Mouse (Mus musculus): ENCODE data around the gene Cdc42ep2.
"Not testable (repeated sequence)": the region's sequence is repeated elsewhere in the genome, so short reads cannot be mapped to it uniquely, and the experiment has no call there.

The Cdc42ep2 gene

DNA sequence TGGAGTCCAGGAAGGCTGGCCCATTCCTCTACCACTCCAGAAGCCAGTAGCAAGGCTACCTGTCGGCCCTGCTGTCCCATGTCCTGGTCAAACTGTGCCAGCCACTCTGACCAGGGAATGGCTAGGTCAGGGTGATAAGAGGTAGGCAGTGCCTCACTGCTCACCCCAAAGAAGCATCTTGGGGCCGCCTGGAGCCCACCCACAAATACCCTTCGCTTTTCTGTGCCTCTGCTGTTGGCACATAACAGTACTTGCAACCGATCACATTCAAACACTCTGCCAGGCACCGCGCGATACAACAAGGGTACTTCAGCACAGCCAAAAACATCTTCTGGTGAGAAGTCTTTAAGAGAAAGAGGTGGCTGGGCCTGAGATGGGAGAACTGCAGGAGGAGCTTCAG lies 32.4 kb downstream of the Cdc42ep2 start:
- Histone ChIP-seq H3K9me3 (ENCODE audit: low read length) (no peaks in the 10 kb centered on the region), H3K27me3 (ENCODE audit: insufficient read depth, low read length) (peaks cover 13% of the 10 kb centered on the region), H3K36me3 (ENCODE audit: insufficient read depth, low read length) (peaks cover 28% of the 10 kb centered on the region), H3K4me1 (replicated peaks; ENCODE audit: low read depth, low read length) (peaks cover 28% of the 10 kb centered on the region), H3K4me3 (replicated peaks; ENCODE audit: low read length) (peak overlapping the region; percentile 77; the same call in 1 of the 2 replicates)
- TF ChIP-seq POU5F1 (IDR thresholded peaks at IDR 0.05; ENCODE audit: borderline replicate concordance, low read length) (no peak), NANOG (IDR thresholded peaks at IDR 0.05; ENCODE audit: borderline replicate concordance, low read length) (no peak), CTCF (conservative IDR thresholded peaks at IDR 0.05; ENCODE audit: low read length) (no peak)

DNA sequence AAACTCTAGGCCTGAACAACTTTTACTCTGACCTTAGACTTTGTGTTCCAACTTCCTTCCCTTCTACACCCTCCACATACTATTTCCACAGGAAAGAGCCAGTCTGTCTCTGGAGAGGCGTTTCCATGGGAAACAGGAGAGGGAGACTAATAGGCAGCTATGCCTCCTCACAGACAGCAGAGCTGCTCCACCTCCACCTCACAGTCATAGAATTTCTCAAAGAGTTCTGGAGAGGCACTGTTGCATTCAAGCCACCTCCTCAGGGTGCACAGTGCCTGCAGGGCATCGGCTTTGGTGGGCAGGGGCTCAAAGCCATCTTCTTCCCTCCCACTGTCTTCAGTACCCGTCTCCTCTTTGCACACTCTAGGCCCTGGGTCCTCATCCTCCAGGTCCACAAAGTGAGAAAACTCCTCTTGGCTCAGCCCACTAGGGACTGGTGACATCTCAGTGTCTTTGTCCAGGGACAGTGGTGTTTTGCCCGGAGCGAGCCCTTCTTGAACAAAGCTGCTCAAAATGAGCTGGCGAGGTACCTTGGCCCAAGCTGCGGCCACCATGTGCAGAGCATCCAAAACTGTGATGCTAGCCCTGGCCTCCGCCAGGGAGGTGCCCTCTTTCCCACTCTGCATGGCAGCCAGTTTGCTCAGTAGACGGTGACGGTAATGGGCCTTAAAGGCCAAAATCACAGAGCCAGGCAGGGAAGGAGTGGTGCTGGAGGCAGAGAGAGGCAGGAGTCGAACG lies 32.9 kb downstream of the Cdc42ep2 start:
- Histone ChIP-seq H3K4me1 (replicated peaks; ENCODE audit: low read depth, low read length) (peaks cover 28% of the 10 kb centered on the region), H3K4me3 (replicated peaks; ENCODE audit: low read length) (no peak overlapping the region; the same call in 1 of the 2 replicates), H3K27me3 (ENCODE audit: insufficient read depth, low read length) (peaks cover 13% of the 10 kb centered on the region), H3K36me3 (ENCODE audit: insufficient read depth, low read length) (peaks cover 22% of the 10 kb centered on the region), H3K9me3 (ENCODE audit: low read length) (no peaks in the 10 kb centered on the region)
- TF ChIP-seq NANOG (IDR thresholded peaks at IDR 0.05; ENCODE audit: borderline replicate concordance, low read length) = no peak
- TF ChIP-seq CTCF (conservative IDR thresholded peaks at IDR 0.05; ENCODE audit: low read length) = no peak
- no peak for TF ChIP-seq POU5F1 (IDR thresholded peaks at IDR 0.05; ENCODE audit: borderline replicate concordance, low read length)

DNA sequence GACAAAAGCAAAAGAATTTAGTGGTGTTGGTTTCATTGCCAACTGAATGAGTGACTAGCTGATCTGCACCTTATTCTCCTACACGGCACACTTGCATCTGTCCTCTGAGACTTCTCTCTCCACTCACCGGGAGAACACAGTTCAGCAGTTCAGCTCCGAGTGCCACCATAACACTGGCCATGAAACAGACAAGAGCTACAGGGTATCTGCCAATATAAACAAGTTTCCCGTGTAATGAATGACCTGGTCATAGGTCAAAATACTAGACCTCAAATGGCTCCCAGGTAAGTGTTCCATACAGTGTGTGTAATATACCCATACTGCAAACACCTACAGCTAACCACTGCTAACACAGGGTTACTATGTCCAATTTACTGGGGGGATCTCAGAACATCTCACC lies 35.4 kb downstream of the Cdc42ep2 start:
- Histone ChIP-seq H3K4me3 (replicated peaks; ENCODE audit: low read length) (no peak overlapping the region), H3K36me3 (ENCODE audit: insufficient read depth, low read length) (peaks cover 9% of the 10 kb centered on the region), H3K9me3 (ENCODE audit: low read length) (no peaks in the 10 kb centered on the region), H3K4me1 (replicated peaks; ENCODE audit: low read depth, low read length) (peaks cover 32% of the 10 kb centered on the region), H3K27me3 (ENCODE audit: insufficient read depth, low read length) (peaks cover 13% of the 10 kb centered on the region)
- TF ChIP-seq NANOG (IDR thresholded peaks at IDR 0.05; ENCODE audit: borderline replicate concordance, low read length) = no peak
- TF ChIP-seq CTCF (conservative IDR thresholded peaks at IDR 0.05; ENCODE audit: low read length) = no peak
- no peak for TF ChIP-seq POU5F1 (IDR thresholded peaks at IDR 0.05; ENCODE audit: borderline replicate concordance, low read length)

DNA sequence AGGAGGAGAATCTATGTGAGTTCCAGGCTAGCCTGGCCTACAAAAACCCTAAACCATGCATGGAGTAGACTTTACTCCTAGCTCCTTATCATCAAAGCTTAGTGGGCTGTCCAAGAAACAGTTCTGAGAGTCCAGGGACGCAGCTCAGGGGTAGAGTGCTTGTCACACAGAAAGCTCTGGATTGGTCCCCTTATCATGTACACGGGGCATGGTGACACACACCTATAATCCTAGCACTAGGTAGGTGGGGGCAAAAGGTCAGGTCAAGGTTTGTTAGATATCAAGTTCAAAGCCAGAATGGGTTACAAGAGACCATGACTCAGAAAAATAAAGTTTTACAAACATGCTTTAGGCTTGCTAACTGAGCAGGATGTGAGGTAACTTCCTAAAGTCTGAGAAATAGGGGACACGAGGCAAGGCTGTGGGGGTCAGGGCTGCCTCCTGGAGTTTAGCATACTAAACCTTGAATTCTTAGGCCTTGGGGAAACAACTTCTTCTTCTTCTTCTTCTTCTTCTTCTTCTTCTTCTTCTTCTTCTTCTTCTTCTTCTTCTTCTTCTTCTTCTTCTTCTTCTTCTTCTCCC lies 37.3 kb downstream of the Cdc42ep2 start:
- TF ChIP-seq POU5F1 (IDR thresholded peaks at IDR 0.05; ENCODE audit: borderline replicate concordance, low read length) (no peak), NANOG (IDR thresholded peaks at IDR 0.05; ENCODE audit: borderline replicate concordance, low read length) (no peak), CTCF (conservative IDR thresholded peaks at IDR 0.05; ENCODE audit: low read length) (no peak)
- Histone ChIP-seq H3K9me3 (ENCODE audit: low read length) (no peaks in the 10 kb centered on the region), H3K27me3 (ENCODE audit: insufficient read depth, low read length) (peaks cover under 1% of the 10 kb centered on the region; the same call in 1 of the 2 replicates), H3K36me3 (ENCODE audit: insufficient read depth, low read length) (peaks cover 9% of the 10 kb centered on the region), H3K4me3 (replicated peaks; ENCODE audit: low read length) (no peak overlapping the region), H3K4me1 (replicated peaks; ENCODE audit: low read depth, low read length) (peaks cover 29% of the 10 kb centered on the region)

DNA sequence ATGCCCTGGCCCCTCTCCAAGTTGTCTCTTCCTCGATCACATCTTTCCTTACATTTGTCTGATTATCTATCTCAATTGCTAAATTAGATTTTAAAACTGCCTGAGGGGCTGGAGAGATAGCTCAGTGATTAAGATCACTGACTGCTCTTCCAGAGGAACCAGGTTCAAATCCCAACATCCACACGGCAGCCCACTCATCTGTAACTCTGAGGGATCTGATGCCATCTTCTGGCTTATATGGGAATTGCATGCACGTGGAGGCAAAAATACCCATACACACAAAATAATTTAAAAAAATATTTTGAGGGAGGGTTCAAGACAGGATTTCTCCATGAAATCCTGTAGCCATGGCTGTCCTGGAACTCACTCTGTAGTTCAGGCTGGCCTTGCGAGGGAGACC lies 38.8 kb downstream of the Cdc42ep2 start:
- Histone ChIP-seq H3K4me3 (replicated peaks; ENCODE audit: low read length) (no peak overlapping the region), H3K36me3 (ENCODE audit: insufficient read depth, low read length) (no peaks in the 10 kb centered on the region), H3K27me3 (ENCODE audit: insufficient read depth, low read length) (no peaks in the 10 kb centered on the region), H3K9me3 (ENCODE audit: low read length) (no peaks in the 10 kb centered on the region), H3K4me1 (replicated peaks; ENCODE audit: low read depth, low read length) (peaks cover 20% of the 10 kb centered on the region)
- TF ChIP-seq CTCF (conservative IDR thresholded peaks at IDR 0.05; ENCODE audit: low read length) = peak; percentile 92
- no peak for TF ChIP-seq POU5F1 (IDR thresholded peaks at IDR 0.05; ENCODE audit: borderline replicate concordance, low read length)
- no peak for TF ChIP-seq NANOG (IDR thresholded peaks at IDR 0.05; ENCODE audit: borderline replicate concordance, low read length)

DNA sequence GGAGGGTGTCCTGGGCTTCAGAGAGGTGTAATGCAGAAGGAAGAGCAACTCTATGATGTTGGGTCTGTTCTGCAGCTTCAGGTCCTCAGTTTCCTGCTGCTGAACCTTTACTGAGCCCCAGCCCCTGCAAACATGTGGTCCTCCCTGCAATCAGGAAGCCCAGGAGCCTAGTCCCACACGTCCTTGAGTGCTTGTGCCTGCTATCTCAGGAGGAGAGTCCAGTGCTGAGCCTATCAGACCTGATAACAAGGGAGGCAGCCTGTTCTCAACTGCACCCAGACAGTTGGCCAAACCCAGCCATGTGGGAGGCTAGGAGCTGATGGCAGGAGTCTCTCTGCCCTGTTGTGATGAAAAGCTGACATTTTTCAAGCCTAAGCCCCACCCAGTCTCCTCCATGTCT lies 40.7 kb downstream of the Cdc42ep2 start:
- no peaks in the 10 kb centered on the region for H3K27me3 ChIP-seq (ENCODE audit: insufficient read depth, low read length)
- TF ChIP-seq NANOG (IDR thresholded peaks at IDR 0.05; ENCODE audit: borderline replicate concordance, low read length) (no peak), CTCF (conservative IDR thresholded peaks at IDR 0.05; ENCODE audit: low read length) (no peak), POU5F1 (IDR thresholded peaks at IDR 0.05; ENCODE audit: borderline replicate concordance, low read length) (no peak)
- H3K9me3 ChIP-seq (ENCODE audit: low read length) = no peaks in the 10 kb centered on the region
- no peaks in the 10 kb centered on the region for H3K36me3 ChIP-seq (ENCODE audit: insufficient read depth, low read length)
- H3K4me1 ChIP-seq (replicated peaks; ENCODE audit: low read depth, low read length) = peaks cover 28% of the 10 kb centered on the region
- H3K4me3 ChIP-seq (replicated peaks; ENCODE audit: low read length) = no peak overlapping the region

DNA sequence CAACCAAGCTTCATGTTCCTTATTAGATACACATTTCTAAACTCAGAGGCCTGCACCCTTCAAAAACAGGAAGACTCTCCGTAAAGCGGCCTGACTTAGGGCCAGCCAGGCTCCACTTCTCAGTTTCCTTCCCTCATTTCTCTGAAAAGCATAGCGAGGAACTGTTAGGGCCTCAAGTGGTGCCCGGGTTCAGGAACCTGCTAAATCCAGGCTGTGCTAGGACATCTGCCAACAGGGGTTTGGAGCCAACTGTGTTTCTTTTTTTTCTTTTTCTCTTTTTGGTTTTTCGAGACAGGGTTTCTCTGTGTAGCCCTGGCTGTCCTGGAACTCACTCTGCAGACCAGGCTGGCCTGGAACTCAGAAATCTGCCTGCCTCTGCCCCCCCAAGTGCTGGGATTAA lies 42.5 kb downstream of the Cdc42ep2 start:
- H3K9me3 ChIP-seq (ENCODE audit: low read length); H3K27me3 ChIP-seq (ENCODE audit: insufficient read depth, low read length); H3K4me3 ChIP-seq (replicated peaks; ENCODE audit: low read length); H3K36me3 ChIP-seq (ENCODE audit: insufficient read depth, low read length): not testable (repeated sequence)
- peaks cover 46% of the 10 kb centered on the region for H3K4me1 ChIP-seq (replicated peaks; ENCODE audit: low read depth, low read length)

DNA sequence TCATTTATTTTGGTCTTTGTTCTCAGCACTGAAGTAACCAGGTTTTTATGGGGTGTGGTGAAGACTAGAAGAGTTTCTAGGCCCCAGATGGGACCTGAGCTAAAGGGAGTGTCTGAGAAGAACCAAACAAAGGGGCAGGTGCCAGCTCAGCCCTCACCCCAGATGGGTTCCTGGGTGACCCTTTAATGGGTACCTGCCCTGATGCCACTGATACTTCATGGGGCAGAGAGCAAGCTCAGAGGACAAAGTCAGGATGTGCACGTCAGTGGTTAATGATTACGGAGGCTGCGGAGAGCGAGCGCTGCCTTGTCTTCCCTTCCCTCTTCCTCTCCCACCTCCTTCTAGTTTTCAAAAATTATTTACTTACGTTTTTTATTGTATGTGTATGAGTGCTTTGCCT lies 43.5 kb downstream of the Cdc42ep2 start:
- no peaks in the 10 kb centered on the region for H3K9me3 ChIP-seq (ENCODE audit: low read length)
- TF ChIP-seq NANOG (IDR thresholded peaks at IDR 0.05; ENCODE audit: borderline replicate concordance, low read length) (no peak), CTCF (conservative IDR thresholded peaks at IDR 0.05; ENCODE audit: low read length) (no peak), POU5F1 (IDR thresholded peaks at IDR 0.05; ENCODE audit: borderline replicate concordance, low read length) (no peak)

DNA sequence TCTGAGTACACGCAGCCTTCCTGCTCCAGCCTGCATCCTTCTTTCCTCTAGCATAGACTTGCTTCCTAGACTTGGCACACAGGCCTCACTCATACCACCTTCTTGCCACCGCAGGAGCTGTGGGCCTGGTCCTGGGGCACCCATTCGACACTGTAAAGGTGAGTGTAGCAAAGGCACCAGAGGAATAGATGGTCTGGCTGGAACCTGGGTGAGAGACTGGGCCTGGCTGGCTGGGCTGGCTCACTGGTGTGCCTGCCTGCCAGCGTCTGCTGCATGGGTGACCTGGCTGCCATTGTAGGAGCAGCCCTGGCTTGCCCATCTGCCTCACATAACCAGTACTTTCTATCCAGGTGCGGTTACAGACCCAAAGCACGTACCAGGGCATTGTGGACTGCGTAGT lies 44.9 kb downstream of the Cdc42ep2 start:
- Histone ChIP-seq H3K36me3 (ENCODE audit: insufficient read depth, low read length) (no peaks in the 10 kb centered on the region), H3K27me3 (ENCODE audit: insufficient read depth, low read length) (no peaks in the 10 kb centered on the region), H3K9me3 (ENCODE audit: low read length) (no peaks in the 10 kb centered on the region), H3K4me3 (replicated peaks; ENCODE audit: low read length) (no peak overlapping the region), H3K4me1 (replicated peaks; ENCODE audit: low read depth, low read length) (peaks cover 54% of the 10 kb centered on the region)
- no peak for TF ChIP-seq POU5F1 (IDR thresholded peaks at IDR 0.05; ENCODE audit: borderline replicate concordance, low read length)
- TF ChIP-seq CTCF (conservative IDR thresholded peaks at IDR 0.05; ENCODE audit: low read length) = no peak
- no peak for TF ChIP-seq NANOG (IDR thresholded peaks at IDR 0.05; ENCODE audit: borderline replicate concordance, low read length)

More for the DNA sequence above, 43.5 kb downstream of the Cdc42ep2 start:
- Histone ChIP-seq H3K4me3 (replicated peaks; ENCODE audit: low read length) (no peak overlapping the region), H3K4me1 (replicated peaks; ENCODE audit: low read depth, low read length) (peaks cover 48% of the 10 kb centered on the region), H3K27me3 (ENCODE audit: insufficient read depth, low read length) (no peaks in the 10 kb centered on the region), H3K36me3 (ENCODE audit: insufficient read depth, low read length) (no peaks in the 10 kb centered on the region)
